Mouse (Mus musculus): ENCODE data around the gene Slc16a10. TPM values are rescaled to one million over a fixed set of nuclear protein-coding genes. Genes with fewer than 3 reads are reported as not detected.

The Slc16a10 gene
- polyA plus RNA-seq, 1 experiment from 2014 or later: 48.2 TPM

Other genes with a start within 250 kb of the Slc16a10 start
- 2.7 and 2.8 TPM in 2 replicates for gene Mfsd4b4, start 243.0 kb downstream of the Slc16a10 start, polyA plus RNA-seq (2015; fragmentation: Nextera tagmentation; extraction: Ambion mirVana)
- gene Mfsd4b2, start 215.3 kb downstream of the Slc16a10 start, polyA plus RNA-seq (2015; fragmentation: Nextera tagmentation; extraction: Ambion mirVana): 1.8 TPM in 2 replicates
- gene Mfsd4b3, start 182.1 kb downstream of the Slc16a10 start, polyA plus RNA-seq (2015; fragmentation: Nextera tagmentation; extraction: Ambion mirVana): 9.4 and 11.7 TPM in 2 replicates
- gene Mfsd4b5, start 155.6 kb downstream of the Slc16a10 start, polyA plus RNA-seq (2015; fragmentation: Nextera tagmentation; extraction: Ambion mirVana): 0.29 and 0.43 TPM in 2 replicates
- gene Mfsd4b1, start 117.0 kb downstream of the Slc16a10 start, polyA plus RNA-seq (2015; fragmentation: Nextera tagmentation; extraction: Ambion mirVana): 1.4 and 3.4 TPM in 2 replicates
- gene Rpf2, start 104.8 kb upstream of the Slc16a10 start, polyA plus RNA-seq (2015; fragmentation: Nextera tagmentation; extraction: Ambion mirVana): 60.8 and 70.0 TPM in 2 replicates
- gene Gtf3c6, start 115.8 kb upstream of the Slc16a10 start, polyA plus RNA-seq (2015; fragmentation: Nextera tagmentation; extraction: Ambion mirVana): 72.2 and 78.3 TPM in 2 replicates
- 41.9 and 47.2 TPM in 2 replicates for gene Amd1, start 159.9 kb upstream of the Slc16a10 start, polyA plus RNA-seq (2015; fragmentation: Nextera tagmentation; extraction: Ambion mirVana)
- 4.0 and 4.6 TPM in 2 replicates for gene Cdk19, start 197.3 kb upstream of the Slc16a10 start, polyA plus RNA-seq (2015; fragmentation: Nextera tagmentation; extraction: Ambion mirVana)